Mouse (Mus musculus): ENCODE measurements around the gene Polr3g. TPM values are rescaled to one million over a fixed set of nuclear protein-coding genes. Genes with fewer than 3 reads are reported as not detected.
A peak's percentile ranks its signal among the peaks of the same experiment; 100 is the strongest.

The Polr3g gene
- polyA plus RNA-seq, 1 experiment from 2014 or later = 14.9 TPM

GRCm38 (mm10) chr13:81675333-81675732 is 35.5 kb downstream of the Polr3g start:
- ATAC-seq (replicated peaks; ENCODE audit: extremely low read depth, insufficient read depth, low FRiP score) = no peak
- Histone ChIP-seq H3K27me3 (ENCODE audit: control insufficient read depth, insufficient read depth, low read length) (no peaks in the 10 kb centered on the region), H3K4me3 (ENCODE audit: low read length) (no peak overlapping the region), H3K4me1 (ENCODE audit: control insufficient read depth, insufficient read depth, low read length) (no peaks in the 10 kb centered on the region), H3K36me3 (ENCODE audit: control insufficient read depth, insufficient read depth) (peaks cover 20% of the 10 kb centered on the region), H3K4me2 (ENCODE audit: low read depth, low read length) (no peak overlapping the region), H3K27ac (ENCODE audit: low read length) (no peak overlapping the region), H3K9ac (ENCODE audit: low read length) (no peak overlapping the region), H3K9me3 (replicated peaks; ENCODE audit: control insufficient read depth, low read length) (no peaks in the 10 kb centered on the region)
- 72% methylated on average over 8 of the region's 8 CpGs for WGBS

- 80% methylated on average over 5 of the region's 5 CpGs for WGBS
Measured at GRCm38 (mm10) chr13:81667713-81668112, 43.1 kb downstream of the Polr3g start.

GRCm38 (mm10) chr13:81664331-81664698 is 46.5 kb downstream of the Polr3g start:
- Histone ChIP-seq H3K9ac (ENCODE audit: low read length) (no peak overlapping the region), H3K4me3 (ENCODE audit: low read length) (no peak overlapping the region), H3K4me1 (ENCODE audit: control insufficient read depth, insufficient read depth, low read length) (peaks cover 1% of the 10 kb centered on the region; the same call in 1 of the 2 replicates), H3K27me3 (ENCODE audit: control insufficient read depth, insufficient read depth, low read length) (no peaks in the 10 kb centered on the region), H3K4me2 (ENCODE audit: low read depth, low read length) (no peak overlapping the region), H3K36me3 (ENCODE audit: control insufficient read depth, insufficient read depth) (peaks cover 32% of the 10 kb centered on the region), H3K27ac (ENCODE audit: low read length) (no peak overlapping the region), H3K9me3 (replicated peaks; ENCODE audit: control insufficient read depth, low read length) (no peaks in the 10 kb centered on the region)
- 79% methylated on average over 5 of the region's 5 CpGs for WGBS
- no peak for ATAC-seq (replicated peaks; ENCODE audit: extremely low read depth, insufficient read depth, low FRiP score)

More at GRCm38 (mm10) chr13:81667713-81668112, 43.1 kb downstream of the Polr3g start:
- no peaks in the 10 kb centered on the region for H3K27me3 ChIP-seq (ENCODE audit: control insufficient read depth, insufficient read depth, low read length)
- no peak for ATAC-seq (replicated peaks; ENCODE audit: extremely low read depth, insufficient read depth, low FRiP score)
- H3K4me3 ChIP-seq (ENCODE audit: low read length) = no peak overlapping the region
- no peaks in the 10 kb centered on the region for H3K4me1 ChIP-seq (ENCODE audit: control insufficient read depth, insufficient read depth, low read length)
- H3K4me2 ChIP-seq (ENCODE audit: low read depth, low read length) = no peak overlapping the region
- H3K9me3 ChIP-seq (replicated peaks; ENCODE audit: control insufficient read depth, low read length) = no peaks in the 10 kb centered on the region
- H3K36me3 ChIP-seq (ENCODE audit: control insufficient read depth, insufficient read depth) = peaks cover 35% of the 10 kb centered on the region
- H3K27ac ChIP-seq (ENCODE audit: low read length) = no peak overlapping the region
- no peak overlapping the region for H3K9ac ChIP-seq (ENCODE audit: low read length)

- ATAC-seq (replicated peaks; ENCODE audit: extremely low read depth, insufficient read depth, low FRiP score) = no peak
- H3K27me3 ChIP-seq (ENCODE audit: control insufficient read depth, insufficient read depth, low read length) = no peaks in the 10 kb centered on the region
- H3K27ac ChIP-seq (ENCODE audit: low read length) = no peak overlapping the region
- peaks cover 29% of the 10 kb centered on the region for H3K36me3 ChIP-seq (ENCODE audit: control insufficient read depth, insufficient read depth)
- peaks cover 6% of the 10 kb centered on the region for H3K4me1 ChIP-seq (ENCODE audit: control insufficient read depth, insufficient read depth, low read length)
- no peaks in the 10 kb centered on the region for H3K9me3 ChIP-seq (replicated peaks; ENCODE audit: control insufficient read depth, low read length)
- H3K4me2 ChIP-seq (ENCODE audit: low read depth, low read length) = no peak overlapping the region
- no peak overlapping the region for H3K9ac ChIP-seq (ENCODE audit: low read length)
- H3K4me3 ChIP-seq (ENCODE audit: low read length) = no peak overlapping the region
- 85% methylated on average over 12 of the region's 12 CpGs for WGBS
Measured at GRCm38 (mm10) chr13:81663566-81664330, 47.1 kb downstream of the Polr3g start.

GRCm38 (mm10) chr13:81658053-81658752 is 52.6 kb downstream of the Polr3g start:
- H3K9ac ChIP-seq (ENCODE audit: low read length) = peak overlapping the region; percentile 89
- peak overlapping the region; percentile 74 for H3K4me3 ChIP-seq (ENCODE audit: low read length)
- H3K4me2 ChIP-seq (ENCODE audit: low read depth, low read length) = peak overlapping the region; percentile 81
- H3K4me1 ChIP-seq (ENCODE audit: control insufficient read depth, insufficient read depth, low read length) = peaks cover 17% of the 10 kb centered on the region
- 0 out of 2 replicates have a peak, but pooled peaks cover 2% of the 10 kb centered on the region for H3K36me3 ChIP-seq (ENCODE audit: control insufficient read depth, insufficient read depth)
- 6% methylated on average over 21 of the region's 21 CpGs for WGBS
- peak; percentile 1; the same call in 1 of the 2 replicates for ATAC-seq (replicated peaks; ENCODE audit: extremely low read depth, insufficient read depth, low FRiP score)
- H3K27me3 ChIP-seq (ENCODE audit: control insufficient read depth, insufficient read depth, low read length) = no peaks in the 10 kb centered on the region
- peak overlapping the region; percentile 92 for H3K27ac ChIP-seq (ENCODE audit: low read length)
- no peaks in the 10 kb centered on the region for H3K9me3 ChIP-seq (replicated peaks; ENCODE audit: control insufficient read depth, low read length)

GRCm38 (mm10) chr13:81657351-81658052 is 53.3 kb downstream of the Polr3g start, which contains the start of gene Lysmd3:
Lysmd3 (plus strand) TSS chr13:81657663.
- peak within 1 kb of the TSS; percentile 89 for H3K9ac ChIP-seq (ENCODE audit: low read length)
- peak within 1 kb of the TSS; percentile 81 for H3K4me2 ChIP-seq (ENCODE audit: low read depth, low read length)
- H3K27me3 ChIP-seq (ENCODE audit: control insufficient read depth, insufficient read depth, low read length) = no peaks in the 10 kb centered on the region
- H3K27ac ChIP-seq (ENCODE audit: low read length) = peak within 1 kb of the TSS; percentile 92
- ATAC-seq (replicated peaks; ENCODE audit: extremely low read depth, insufficient read depth, low FRiP score) = peak; percentile 100
- peak within 1 kb of the TSS; percentile 74 for H3K4me3 ChIP-seq (ENCODE audit: low read length)
- 0 out of 2 replicates have a peak, but pooled peaks cover 2% of the 10 kb centered on the region for H3K36me3 ChIP-seq (ENCODE audit: control insufficient read depth, insufficient read depth)
- under 1% methylated on average over 72 of the region's 73 CpGs for WGBS
- peaks cover 17% of the 10 kb centered on the region for H3K4me1 ChIP-seq (ENCODE audit: control insufficient read depth, insufficient read depth, low read length)
- H3K9me3 ChIP-seq (replicated peaks; ENCODE audit: control insufficient read depth, low read length) = no peaks in the 10 kb centered on the region

- Histone ChIP-seq H3K4me1 (ENCODE audit: control insufficient read depth, insufficient read depth, low read length) (peaks cover 17% of the 10 kb centered on the region), H3K4me2 (ENCODE audit: low read depth, low read length) (peak overlapping the region; percentile 61), H3K36me3 (ENCODE audit: control insufficient read depth, insufficient read depth) (0 out of 2 replicates have a peak, but pooled peaks cover 2% of the 10 kb centered on the region), H3K4me3 (ENCODE audit: low read length) (peak overlapping the region; percentile 74), H3K9ac (ENCODE audit: low read length) (peak overlapping the region; percentile 68), H3K9me3 (replicated peaks; ENCODE audit: control insufficient read depth, low read length) (no peaks in the 10 kb centered on the region), H3K27ac (ENCODE audit: low read length) (peak overlapping the region; percentile 89), H3K27me3 (ENCODE audit: control insufficient read depth, insufficient read depth, low read length) (no peaks in the 10 kb centered on the region)
- no peak; the same call in 1 of the 2 replicates for ATAC-seq (replicated peaks; ENCODE audit: extremely low read depth, insufficient read depth, low FRiP score)
- 27% methylated on average over 5 of the region's 5 CpGs for WGBS
Measured at GRCm38 (mm10) chr13:81657008-81657350, 53.8 kb downstream of the Polr3g start.

- Histone ChIP-seq H3K36me3 (ENCODE audit: control insufficient read depth, insufficient read depth) (0 out of 2 replicates have a peak, but pooled peaks cover 2% of the 10 kb centered on the region), H3K27me3 (ENCODE audit: control insufficient read depth, insufficient read depth, low read length) (no peaks in the 10 kb centered on the region), H3K4me2 (ENCODE audit: low read depth, low read length) (peak overlapping the region; percentile 61; the same call in 1 of the 2 replicates), H3K4me1 (ENCODE audit: control insufficient read depth, insufficient read depth, low read length) (peaks cover 17% of the 10 kb centered on the region), H3K9ac (ENCODE audit: low read length) (no peak overlapping the region), H3K27ac (ENCODE audit: low read length) (no peak overlapping the region; the same call in 1 of the 2 replicates), H3K9me3 (replicated peaks; ENCODE audit: control insufficient read depth, low read length) (no peaks in the 10 kb centered on the region), H3K4me3 (ENCODE audit: low read length) (no peak overlapping the region)
- no peak for ATAC-seq (replicated peaks; ENCODE audit: extremely low read depth, insufficient read depth, low FRiP score)
- 40% methylated on average over 14 of the region's 14 CpGs for WGBS
Measured at GRCm38 (mm10) chr13:81656091-81656850, 54.5 kb downstream of the Polr3g start.
